Mouse (Mus musculus): ENCODE measurements around the gene Gm9803. TPM values are rescaled to one million over a fixed set of nuclear protein-coding genes. Genes with fewer than 3 reads are reported as not detected.

The Gm9803 gene
- polyA plus RNA-seq, 1 experiment from 2014 or later = 2.9 TPM

DNA sequence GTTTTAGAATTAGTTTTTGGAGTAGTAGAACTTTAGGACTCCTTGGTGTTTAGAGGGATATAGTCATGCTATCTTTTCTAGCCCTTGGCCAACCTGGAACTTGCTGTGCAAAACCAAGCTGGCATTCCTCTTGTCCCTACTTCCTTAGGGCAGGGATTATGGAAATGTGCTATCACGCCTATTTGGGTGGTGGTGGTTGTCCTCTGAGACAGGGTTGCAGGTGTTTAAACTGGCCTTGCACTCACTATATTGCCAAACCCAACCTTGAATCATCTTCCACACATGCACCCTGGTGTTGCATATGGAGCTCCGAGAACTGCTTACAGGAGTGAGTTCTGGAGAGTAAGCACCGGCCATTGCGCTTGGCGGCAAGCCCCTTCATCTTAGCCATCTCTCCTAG is 41.9 kb upstream of the Gm9803 start:
- H3K4me2 ChIP-seq (ENCODE audit: low read depth, low read length) = no peak overlapping the region
- 82% methylated on average over 5 of the region's 5 CpGs for WGBS (ENCODE audit: insufficient replicate concordance)
- H3K27me3 ChIP-seq (ENCODE audit: control insufficient read depth, insufficient read depth, low read depth, low read length) = peaks cover 7% of the 10 kb centered on the region; the same call in 1 of the 2 replicates
- no peak overlapping the region for H3K9ac ChIP-seq (ENCODE audit: low read depth, low read length)
- H3K36me3 ChIP-seq (ENCODE audit: control insufficient read depth, insufficient read depth) = no peaks in the 10 kb centered on the region
- H3K4me1 ChIP-seq (ENCODE audit: control insufficient read depth, low read depth, low read length) = peaks cover 20% of the 10 kb centered on the region
- H3K4me3 ChIP-seq (ENCODE audit: low read depth, low read length) = no peak overlapping the region
- H3K9me3 ChIP-seq (replicated peaks; ENCODE audit: control insufficient read depth, low read length) = no peaks in the 10 kb centered on the region
- ATAC-seq (ENCODE audit: low read depth) = no peak
- no peak overlapping the region for H3K27ac ChIP-seq (ENCODE audit: low read length)

DNA sequence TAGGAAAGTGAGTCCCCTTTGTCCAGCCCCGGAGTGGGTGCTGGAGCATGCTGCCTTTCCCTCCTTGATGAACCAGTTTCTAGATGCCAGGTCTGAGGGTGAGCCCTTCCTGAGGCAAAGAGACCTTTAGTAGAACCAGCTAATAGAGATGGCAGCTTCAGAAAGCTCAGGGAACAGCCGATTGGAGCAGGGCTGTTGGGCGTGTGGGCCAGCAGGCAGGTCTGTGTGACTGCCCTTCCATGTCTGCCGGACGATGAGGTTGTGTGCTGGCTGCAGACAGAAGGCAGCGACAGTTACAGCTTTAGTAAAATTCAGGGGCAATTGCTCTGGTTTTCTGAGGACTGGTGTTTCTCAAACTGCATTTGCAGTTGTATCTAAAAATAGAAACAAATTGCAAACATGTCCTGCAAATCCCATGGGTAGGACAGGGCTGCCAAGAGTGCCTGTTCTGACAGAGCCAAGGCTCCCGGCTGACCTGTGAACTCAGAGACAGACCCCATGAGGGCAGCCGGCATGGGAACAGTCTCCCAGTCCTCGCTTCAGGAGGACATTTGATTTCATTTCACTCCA is 40.4 kb upstream of the Gm9803 start:
- Histone ChIP-seq H3K9me3 (replicated peaks; ENCODE audit: control insufficient read depth, low read length) (no peaks in the 10 kb centered on the region), H3K4me3 (ENCODE audit: low read depth, low read length) (no peak overlapping the region), H3K4me1 (ENCODE audit: control insufficient read depth, low read depth, low read length) (peaks cover 17% of the 10 kb centered on the region), H3K9ac (ENCODE audit: low read depth, low read length) (no peak overlapping the region), H3K27me3 (ENCODE audit: control insufficient read depth, insufficient read depth, low read depth, low read length) (peaks cover 1% of the 10 kb centered on the region; the same call in 1 of the 2 replicates), H3K36me3 (ENCODE audit: control insufficient read depth, insufficient read depth) (no peaks in the 10 kb centered on the region), H3K4me2 (ENCODE audit: low read depth, low read length) (no peak overlapping the region), H3K27ac (ENCODE audit: low read length) (0 out of 2 replicates have a peak overlapping the region, but pooled peaks have one; percentile 37)
- no peak for ATAC-seq (ENCODE audit: low read depth)
- WGBS (ENCODE audit: insufficient replicate concordance) = 60% methylated on average over 9 of the region's 9 CpGs

DNA sequence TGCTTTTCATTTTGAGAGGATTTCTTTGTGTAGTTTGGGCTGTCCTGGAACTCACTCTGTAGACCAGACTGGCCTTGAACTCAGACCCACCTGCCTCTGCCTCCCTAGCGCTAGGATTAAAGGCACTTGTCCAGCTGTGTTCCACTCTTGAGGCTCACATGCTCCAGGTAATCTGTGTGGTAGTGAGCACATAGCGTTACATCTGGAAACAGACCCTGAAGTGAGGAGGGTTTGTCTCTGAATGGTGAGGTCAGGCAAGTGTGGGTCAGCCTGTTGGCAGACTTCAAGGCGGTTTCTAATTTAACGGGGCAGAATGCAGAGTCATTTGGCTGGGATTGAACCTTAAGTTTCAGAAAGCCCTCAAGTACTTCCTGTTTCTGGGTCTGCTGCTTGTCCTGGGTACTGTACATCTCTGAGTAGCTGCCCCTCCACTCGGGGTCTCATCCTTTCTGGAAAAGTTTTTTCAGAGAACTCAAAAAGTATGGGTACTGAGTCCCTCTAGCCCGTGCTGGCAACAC is 38.1 kb upstream of the Gm9803 start:
- no peak overlapping the region for H3K27ac ChIP-seq (ENCODE audit: low read length)
- H3K36me3 ChIP-seq (ENCODE audit: control insufficient read depth, insufficient read depth) = no peaks in the 10 kb centered on the region
- H3K4me3 ChIP-seq (ENCODE audit: low read depth, low read length) = no peak overlapping the region
- no peaks in the 10 kb centered on the region for H3K27me3 ChIP-seq (ENCODE audit: control insufficient read depth, insufficient read depth, low read depth, low read length)
- 56% methylated on average over 6 of the region's 6 CpGs for WGBS (ENCODE audit: insufficient replicate concordance)
- no peaks in the 10 kb centered on the region for H3K9me3 ChIP-seq (replicated peaks; ENCODE audit: control insufficient read depth, low read length)
- H3K4me2 ChIP-seq (ENCODE audit: low read depth, low read length) = no peak overlapping the region
- H3K9ac ChIP-seq (ENCODE audit: low read depth, low read length) = no peak overlapping the region
- no peak for ATAC-seq (ENCODE audit: low read depth)
- H3K4me1 ChIP-seq (ENCODE audit: control insufficient read depth, low read depth, low read length) = peaks cover 16% of the 10 kb centered on the region

DNA sequence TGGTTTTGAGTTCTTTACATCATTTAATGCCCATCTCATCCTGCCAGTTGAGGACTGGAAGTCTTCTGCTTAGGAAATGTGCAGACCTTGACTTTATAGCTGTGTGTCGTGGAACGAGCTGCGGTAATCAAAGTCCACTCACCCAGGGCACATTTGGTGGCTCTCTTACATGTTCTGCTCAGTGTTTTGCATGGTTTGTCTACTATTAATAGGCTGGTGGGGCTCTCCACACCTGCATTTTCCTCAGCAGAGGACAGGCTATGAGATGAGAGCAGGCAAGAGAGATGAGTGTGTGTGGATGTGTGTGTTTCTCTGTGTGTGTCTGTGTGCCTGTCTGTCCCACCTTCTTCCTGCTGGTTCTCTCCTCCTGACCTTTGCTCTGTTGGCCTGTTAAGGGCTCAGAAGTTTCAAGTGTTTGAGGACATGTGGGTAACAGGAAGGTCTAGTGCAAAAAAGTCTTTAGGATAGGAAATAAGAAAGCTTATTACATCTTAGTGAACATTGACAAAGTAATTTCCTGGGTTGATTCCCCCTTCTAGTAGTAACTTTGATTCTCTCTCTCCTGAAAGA is 36.4 kb upstream of the Gm9803 start:
- Histone ChIP-seq H3K4me2 (ENCODE audit: low read depth, low read length) (no peak overlapping the region), H3K9me3 (replicated peaks; ENCODE audit: control insufficient read depth, low read length) (no peaks in the 10 kb centered on the region), H3K9ac (ENCODE audit: low read depth, low read length) (no peak overlapping the region), H3K27me3 (ENCODE audit: control insufficient read depth, insufficient read depth, low read depth, low read length) (no peaks in the 10 kb centered on the region), H3K27ac (ENCODE audit: low read length) (no peak overlapping the region), H3K4me3 (ENCODE audit: low read depth, low read length) (no peak overlapping the region), H3K36me3 (ENCODE audit: control insufficient read depth, insufficient read depth) (no peaks in the 10 kb centered on the region), H3K4me1 (ENCODE audit: control insufficient read depth, low read depth, low read length) (peaks cover 11% of the 10 kb centered on the region)
- 66% methylated on average over 3 of the region's 3 CpGs for WGBS (ENCODE audit: insufficient replicate concordance)
- no peak for ATAC-seq (ENCODE audit: low read depth)

DNA sequence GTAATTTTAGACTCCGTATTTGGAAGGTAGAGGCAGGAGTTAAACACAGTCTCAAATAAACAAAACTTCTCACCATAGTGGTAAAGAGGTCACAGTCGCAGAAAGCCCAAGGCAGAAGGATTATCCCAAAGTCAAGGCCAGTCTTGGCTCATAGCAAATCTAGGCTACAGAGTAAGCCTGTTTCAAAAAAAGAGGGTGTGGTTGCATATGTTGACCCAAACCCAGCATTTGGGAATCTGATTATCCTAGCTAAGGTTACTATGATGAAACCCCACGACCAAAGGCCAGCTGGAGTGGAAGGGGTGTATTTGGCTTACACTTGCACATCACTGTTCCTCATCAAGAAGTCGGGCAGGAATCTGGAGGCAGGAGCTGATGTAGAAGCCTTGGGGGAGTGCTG is 35.6 kb upstream of the Gm9803 start:
- Histone ChIP-seq H3K4me3 (ENCODE audit: low read depth, low read length) (no peak overlapping the region), H3K27ac (ENCODE audit: low read length) (peak overlapping the region; percentile 15; the same call in 1 of the 2 replicates)

DNA sequence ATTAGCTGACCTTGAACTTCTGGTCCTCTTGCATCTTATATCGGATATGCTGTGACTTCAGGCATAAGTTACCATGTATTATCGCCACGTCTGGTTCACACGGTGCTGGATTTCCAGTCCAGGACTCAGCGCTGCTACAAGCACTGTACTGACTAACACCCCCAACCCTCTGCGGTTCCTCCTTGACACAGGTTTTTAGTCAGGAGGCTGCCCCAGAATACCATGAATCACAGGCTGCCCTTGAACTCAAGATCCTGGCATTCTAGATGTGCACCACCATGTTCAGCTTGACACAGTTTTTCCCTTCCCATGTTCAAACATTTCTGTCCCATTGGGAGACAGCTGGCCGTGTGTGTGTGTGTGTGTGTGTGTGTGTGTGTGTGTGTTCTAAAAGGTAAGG is 34.7 kb upstream of the Gm9803 start:
- no peak overlapping the region for H3K27ac ChIP-seq (ENCODE audit: low read length)
- H3K9ac ChIP-seq (ENCODE audit: low read depth, low read length) = no peak overlapping the region
- H3K4me1 ChIP-seq (ENCODE audit: control insufficient read depth, low read depth, low read length) = peaks cover 11% of the 10 kb centered on the region
- H3K9me3 ChIP-seq (replicated peaks; ENCODE audit: control insufficient read depth, low read length) = no peaks in the 10 kb centered on the region
- WGBS (ENCODE audit: insufficient replicate concordance) = 66% methylated on average over 7 of the region's 7 CpGs
- H3K4me2 ChIP-seq (ENCODE audit: low read depth, low read length) = no peak overlapping the region
- H3K27me3 ChIP-seq (ENCODE audit: control insufficient read depth, insufficient read depth, low read depth, low read length) = no peaks in the 10 kb centered on the region
- no peak overlapping the region for H3K4me3 ChIP-seq (ENCODE audit: low read depth, low read length)
- ATAC-seq (ENCODE audit: low read depth) = no peak
- H3K36me3 ChIP-seq (ENCODE audit: control insufficient read depth, insufficient read depth) = no peaks in the 10 kb centered on the region

More for the DNA sequence above, 35.6 kb upstream of the Gm9803 start:
- no peak overlapping the region for H3K9ac ChIP-seq (ENCODE audit: low read depth, low read length)
- 56% methylated on average over 4 of the region's 4 CpGs for WGBS (ENCODE audit: insufficient replicate concordance)
- no peak overlapping the region for H3K4me2 ChIP-seq (ENCODE audit: low read depth, low read length)
- H3K9me3 ChIP-seq (replicated peaks; ENCODE audit: control insufficient read depth, low read length) = no peaks in the 10 kb centered on the region
- H3K4me1 ChIP-seq (ENCODE audit: control insufficient read depth, low read depth, low read length) = peaks cover 11% of the 10 kb centered on the region
- no peaks in the 10 kb centered on the region for H3K27me3 ChIP-seq (ENCODE audit: control insufficient read depth, insufficient read depth, low read depth, low read length)
- no peaks in the 10 kb centered on the region for H3K36me3 ChIP-seq (ENCODE audit: control insufficient read depth, insufficient read depth)
- no peak for ATAC-seq (ENCODE audit: low read depth)

- H3K36me3 ChIP-seq (ENCODE audit: control insufficient read depth, insufficient read depth) = no peaks in the 10 kb centered on the region; the same call in 1 of the 2 replicates
- peak overlapping the region; percentile 45; the same call in 1 of the 2 replicates for H3K27ac ChIP-seq (ENCODE audit: low read length)
- no peak overlapping the region for H3K4me2 ChIP-seq (ENCODE audit: low read depth, low read length)
- peak; percentile 67 for ATAC-seq (ENCODE audit: low read depth)
- H3K9me3 ChIP-seq (replicated peaks; ENCODE audit: control insufficient read depth, low read length) = no peaks in the 10 kb centered on the region
- no peaks in the 10 kb centered on the region for H3K27me3 ChIP-seq (ENCODE audit: control insufficient read depth, insufficient read depth, low read depth, low read length)
- H3K4me3 ChIP-seq (ENCODE audit: low read depth, low read length) = no peak overlapping the region
- peaks cover 11% of the 10 kb centered on the region for H3K4me1 ChIP-seq (ENCODE audit: control insufficient read depth, low read depth, low read length)
- 33% methylated on average over 6 of the region's 6 CpGs for whole genome bisulfite sequencing (ENCODE audit: insufficient replicate concordance)
- H3K9ac ChIP-seq (ENCODE audit: low read depth, low read length) = no peak overlapping the region
These were observed 34.3 kb upstream of the Gm9803 start for GRCm38 (mm10) chr10:43489550-43489949.

- Histone ChIP-seq H3K27ac (ENCODE audit: low read length) (peak overlapping the region; percentile 45; the same call in 1 of the 2 replicates), H3K4me1 (ENCODE audit: control insufficient read depth, low read depth, low read length) (peaks cover 11% of the 10 kb centered on the region), H3K9ac (ENCODE audit: low read depth, low read length) (no peak overlapping the region), H3K4me3 (ENCODE audit: low read depth, low read length) (no peak overlapping the region), H3K4me2 (ENCODE audit: low read depth, low read length) (no peak overlapping the region), H3K9me3 (replicated peaks; ENCODE audit: control insufficient read depth, low read length) (no peaks in the 10 kb centered on the region), H3K27me3 (ENCODE audit: control insufficient read depth, insufficient read depth, low read depth, low read length) (no peaks in the 10 kb centered on the region), H3K36me3 (ENCODE audit: control insufficient read depth, insufficient read depth) (no peaks in the 10 kb centered on the region; the same call in 1 of the 2 replicates)
- no peak for ATAC-seq (ENCODE audit: low read depth)
- 60% methylated on average over 8 of the region's 8 CpGs for WGBS (ENCODE audit: insufficient replicate concordance)
These were observed 33.9 kb upstream of the Gm9803 start for GRCm38 (mm10) chr10:43490034-43490433.

GRCm38 (mm10) chr10:43490846-43491245 is 33.0 kb upstream of the Gm9803 start:
- Histone ChIP-seq H3K36me3 (ENCODE audit: control insufficient read depth, insufficient read depth) (peaks cover 3% of the 10 kb centered on the region; the same call in 1 of the 2 replicates), H3K9me3 (replicated peaks; ENCODE audit: control insufficient read depth, low read length) (no peaks in the 10 kb centered on the region), H3K27me3 (ENCODE audit: control insufficient read depth, insufficient read depth, low read depth, low read length) (no peaks in the 10 kb centered on the region), H3K4me2 (ENCODE audit: low read depth, low read length) (0 out of 2 replicates have a peak overlapping the region, but pooled peaks have one; percentile 24), H3K4me3 (ENCODE audit: low read depth, low read length) (no peak overlapping the region), H3K9ac (ENCODE audit: low read depth, low read length) (no peak overlapping the region), H3K27ac (ENCODE audit: low read length) (no peak overlapping the region), H3K4me1 (ENCODE audit: control insufficient read depth, low read depth, low read length) (peaks cover 11% of the 10 kb centered on the region)
- ATAC-seq (ENCODE audit: low read depth) = peak; percentile 72
- 65% methylated on average over 5 of the region's 5 CpGs for WGBS (ENCODE audit: insufficient replicate concordance)

All from liver, embryonic 16.5 days (tissue).